Mouse (Mus musculus) MEL (cell line): ENCODE data around the gene Acad11.

Source experiments
- CTCF ChIP-seq, 3 experiments: IDR thresholded peaks in 2 of 3; conservative IDR thresholded peaks in 1 of 3; 2 replicates each; pipeline ENCODE4 v1.5.1; 2011 to 2012; ENCODE audit warnings: low read length in 3 of 3, low read depth in 2 of 3, mild to moderate bottlenecking in 2 of 3, improper control_type of control experiment in 1 of 3, inconsistent platforms in 1 of 3, mixed read lengths in 1 of 3, moderate library complexity in 1 of 3; ENCODE audit not compliant: control insufficient read depth in 1 of 3, insufficient read depth in 1 of 3, poor library complexity in 1 of 3, severe bottlenecking in 1 of 3
- EP300 ChIP-seq, 2 experiments: IDR thresholded peaks; 2 replicates each; pipeline ENCODE4 v1.6.1; 2011; ENCODE audit warnings: improper control_type of control experiment in 2 of 2, low read length in 2 of 2, low read depth in 1 of 2, mild to moderate bottlenecking in 1 of 2
- HCFC1 ChIP-seq: IDR thresholded peaks from 2 replicates; pipeline ENCODE4 v1.6.1; 2012; ENCODE audit warnings: low read depth, mild to moderate bottlenecking, inconsistent platforms, low read length, improper control_type of control experiment, moderate library complexity
- MAX ChIP-seq: IDR thresholded peaks from 2 replicates; pipeline ENCODE4 v1.6.1; 2011; ENCODE audit warnings: low read length, improper control_type of control experiment
- MEF2A ChIP-seq: IDR thresholded peaks from 2 replicates; pipeline ENCODE4 v1.6.1; 2014; ENCODE audit warnings: low read depth, mild to moderate bottlenecking, inconsistent platforms, low read length, improper control_type of control experiment; ENCODE audit not compliant: poor library complexity, insufficient replicate concordance, severe bottlenecking; ENCODE audit errors: extremely low read depth
- POLR2A ChIP-seq, 2 experiments: IDR thresholded peaks; 2 replicates each; pipeline ENCODE4 v1.6.1; 2011 to 2012; ENCODE audit warnings: low read length in 2 of 2, mild to moderate bottlenecking in 2 of 2, control low read depth in 1 of 2, improper control_type of control experiment in 1 of 2, low read depth in 1 of 2, moderate library complexity in 1 of 2; ENCODE audit not compliant: control insufficient read depth in 1 of 2, insufficient read depth in 1 of 2, poor library complexity in 1 of 2

GRCm38 (mm10) chr9:104128110-104128509, 64.9 kb downstream of the Acad11 start:
- TF ChIP-seq MAX (no peak), EP300 (IDR thresholded peaks at IDR 0.05; ENCODE audit: low read depth in 1 of 2, low read length in 2 of 2) (no peak), CTCF (IDR thresholded peaks at IDR 0.05 in 2 of 3, conservative IDR thresholded peaks at IDR 0.05 in 1 of 3; ENCODE audit: control insufficient read depth in 1 of 3, insufficient read depth in 1 of 3, low read depth in 2 of 3, low read length in 3 of 3, poor library complexity in 1 of 3, severe bottlenecking in 1 of 3) (no peak), HCFC1 (no peak), MEF2A (no peak), POLR2A (IDR thresholded peaks at IDR 0.05; ENCODE audit: control insufficient read depth in 1 of 2, insufficient read depth in 1 of 2, low read depth in 1 of 2, low read length in 2 of 2, poor library complexity in 1 of 2) (no peak)
